In the genomic region with DNA sequence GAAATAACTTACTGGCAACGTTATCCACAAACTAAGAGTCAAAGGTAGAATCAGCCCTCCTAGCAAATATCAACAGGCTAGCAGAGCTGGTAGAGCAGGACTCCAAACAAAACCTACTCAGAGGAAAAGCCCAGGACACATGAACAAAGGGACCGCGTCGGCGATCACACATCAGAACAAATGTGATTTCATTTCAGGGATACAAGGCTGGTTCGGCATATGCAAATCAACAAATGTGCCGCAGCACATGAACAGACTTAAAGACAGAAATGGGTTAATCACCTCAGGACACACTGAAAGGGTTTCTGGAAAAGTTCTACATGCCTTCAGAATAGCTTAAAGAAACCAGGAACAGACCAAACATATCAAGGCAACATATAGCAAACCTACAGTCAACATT, we compare ENCODE assay signal across 30 mouse cellular contexts.
"Had no signal": no experiment of that assay in that cellular context is flagged by ENCODE, and none has a peak within 500 bp of the region (broad histone marks: within the 10 kb centered on the region; RNA-seq: fewer than 3 reads in every experiment).

No protein-coding gene starts in this region.

- DNase-seq: heart, postnatal 10 days; heart, postnatal 14 days; heart, postnatal 36 days; heart, postnatal 4 days; kidney, adult 11 months; kidney, adult 18-20 months; kidney, adult 2 months; kidney, adult 8-10 months; kidney, adult 9 months; kidney, postnatal 10 days; kidney, postnatal 14 days; kidney, postnatal 25 days; kidney, postnatal 36 days; kidney, postnatal 4 days; layer of hippocampus, adult 9-11 months; layer of hippocampus, postnatal 36 days had no signal

- H3K27ac ChIP-seq: heart, embryonic 13.5 days; heart, embryonic 15.5 days; hindbrain, embryonic 10.5 days; hindbrain, embryonic 12.5 days; hindbrain, embryonic 13.5 days; hindbrain, embryonic 14.5 days; hindbrain, embryonic 15.5 days; hindbrain, postnatal 0 days; intestine, embryonic 15.5 days; kidney, embryonic 15.5 days; kidney, postnatal 0 days; left cerebral cortex, adult 2 months had no signal

- H3K36me3 ChIP-seq: hindbrain, embryonic 15.5 days; intestine, embryonic 15.5 days had no signal

- H3K4me1 ChIP-seq: heart, embryonic 15.5 days; hindbrain, embryonic 10.5 days; hindbrain, embryonic 12.5 days; hindbrain, embryonic 13.5 days; hindbrain, embryonic 15.5 days; intestine, embryonic 15.5 days; kidney, embryonic 15.5 days had no signal

- H3K9me3 ChIP-seq: heart, embryonic 12.5 days; heart, embryonic 13.5 days; heart, embryonic 15.5 days; hindbrain, embryonic 10.5 days; hindbrain, embryonic 12.5 days; hindbrain, embryonic 13.5 days; hindbrain, embryonic 15.5 days; intestine, embryonic 15.5 days; kidney, embryonic 15.5 days had no signal

- H3K4me3 ChIP-seq: heart, embryonic 12.5 days; heart, embryonic 13.5 days; heart, embryonic 15.5 days; hindbrain, embryonic 10.5 days; hindbrain, embryonic 12.5 days; hindbrain, embryonic 13.5 days; hindbrain, embryonic 15.5 days; intestine, embryonic 15.5 days; kidney, embryonic 15.5 days; left cerebral cortex, adult 2 months had no signal

- H3K4me2 ChIP-seq: heart, embryonic 11.5 days; heart, embryonic 12.5 days; heart, embryonic 13.5 days; heart, embryonic 15.5 days; hindbrain, embryonic 12.5 days; hindbrain, embryonic 13.5 days; hindbrain, embryonic 14.5 days; hindbrain, embryonic 15.5 days; intestine, embryonic 15.5 days; kidney, embryonic 15.5 days had no signal

- H3K27me3 ChIP-seq: heart, embryonic 12.5 days; heart, embryonic 13.5 days; heart, embryonic 15.5 days; hindbrain, embryonic 12.5 days; hindbrain, embryonic 13.5 days; hindbrain, embryonic 15.5 days; intestine, embryonic 15.5 days; kidney, embryonic 15.5 days had no signal

- H3K9ac ChIP-seq: heart, embryonic 12.5 days; heart, embryonic 13.5 days; heart, embryonic 15.5 days; hindbrain, embryonic 12.5 days; hindbrain, embryonic 13.5 days; hindbrain, embryonic 14.5 days; hindbrain, embryonic 15.5 days; intestine, embryonic 15.5 days; kidney, embryonic 15.5 days had no signal
